Mouse (Mus musculus) left cerebral cortex, postnatal 10 days (tissue): ENCODE data around the gene Clvs2. TPM values are rescaled to one million over a fixed set of nuclear protein-coding genes. Genes with fewer than 3 reads are reported as not detected.
A peak's percentile ranks its signal among the peaks of the same experiment; 100 is the strongest.

Source experiments
- DNase-seq, 2 experiments: peaks; one replicate each; pipeline ENCODE4 v3.0.0; 2021 to 2022; ENCODE audit warnings: low spot score in 2 of 2, mixed read lengths in 1 of 2; ENCODE audit errors: extremely low spot score in 1 of 2
- intact Hi-C: fragments of 180-260 bp; cut with DNase I; formaldehyde crosslinking; loops from one replicate; pipeline ENCODE4 v1.15.1; 2025
- total RNA-seq, 2 experiments: library from RNA; stranded (reverse); gene quantifications; 2 replicates each; pipeline ENCODE4 v1.2.3; 2021

The Clvs2 gene
- total RNA-seq, result 10 to 100 TPM; 57.7 to 61.3 TPM

- intact Hi-C loops, result loop anchor here (5.0 to 10.0 kb wide), 2 partner anchors 80 to 82 kb away; no protein-coding TSS in a partner anchor
- peak; percentile 84 to 85 for DNase-seq
Measured at GRCm38 (mm10) chr10:33624131-33624879, at the start of gene Clvs2. Clvs2 (minus strand) TSS chr10:33624769.

GRCm38 (mm10) chr10:33653142-33653541 lies 28.6 kb upstream of the Clvs2 start:
- intact Hi-C loops, result no loop called here
- DNase-seq, result peak; percentile 83 to 85

- peak in 1 of 2 experiments; percentile 18 for DNase-seq
- intact Hi-C loops, result loop anchor here (5.0 to 10.0 kb wide), 2 partner anchors 81 kb away; no protein-coding TSS in a partner anchor
Measured at GRCm38 (mm10) chr10:33623577-33623991, 985 bp downstream of the Clvs2 start.

GRCm38 (mm10) chr10:33622700-33623099 lies 1.9 kb downstream of the Clvs2 start:
- peak in 1 of 2 experiments; percentile 16 for DNase-seq
- intact Hi-C loops, result loop anchor here (5.0 to 10.0 kb wide), 2 partner anchors 80 to 82 kb away; no protein-coding TSS in a partner anchor

DNA sequence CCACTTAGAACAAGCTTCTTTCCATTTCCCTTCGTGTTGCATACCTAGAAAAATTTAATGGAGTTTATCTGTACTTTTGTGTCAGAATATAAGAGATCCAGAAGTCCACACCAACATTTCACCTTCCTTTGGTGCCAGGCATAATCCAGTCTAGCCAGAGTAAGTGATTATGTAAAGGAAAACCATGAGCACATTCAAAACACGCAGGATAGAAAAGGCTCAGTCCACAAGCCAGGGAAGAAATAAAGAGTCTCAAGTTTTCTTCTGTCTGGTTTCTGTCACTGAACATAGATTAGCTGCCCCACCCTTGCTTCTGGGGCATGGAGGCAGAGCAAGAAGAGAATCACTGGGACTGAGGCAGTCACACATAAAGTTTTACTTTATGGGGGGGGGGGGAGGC lies 8.4 kb downstream of the Clvs2 start:
- intact Hi-C loops, result no loop called here

GRCm38 (mm10) chr10:33613197-33613596 lies 11.4 kb downstream of the Clvs2 start:
- intact Hi-C loops, result no loop called here

More for the DNA sequence above, 8.4 kb downstream of the Clvs2 start:
- DNase-seq, result no peak

DNA sequence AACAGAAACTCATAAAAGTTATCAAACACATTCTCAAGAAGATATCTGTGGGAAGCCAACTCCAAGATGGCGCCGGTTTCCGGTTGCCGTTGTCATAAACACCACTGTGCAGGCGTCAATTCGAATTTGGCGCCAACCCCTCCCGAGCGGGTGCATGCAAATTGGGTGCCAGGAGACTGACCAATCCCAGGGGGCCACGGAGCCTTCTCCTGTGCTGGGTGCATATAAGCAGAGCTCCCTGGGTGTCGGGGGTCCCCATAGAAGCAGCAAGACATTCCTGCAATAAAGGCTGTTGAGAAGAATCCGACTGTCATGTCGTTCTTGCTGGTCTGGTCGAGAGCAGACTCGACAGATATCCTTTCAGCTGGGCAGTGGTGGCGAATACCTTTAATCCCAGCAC lies 31.8 kb downstream of the Clvs2 start:
- intact Hi-C loops, result no loop called here
- DNase-seq, result peak in 1 of 2 experiments; percentile 22

More at GRCm38 (mm10) chr10:33613197-33613596, 11.4 kb downstream of the Clvs2 start:
- DNase-seq, result no peak

DNA sequence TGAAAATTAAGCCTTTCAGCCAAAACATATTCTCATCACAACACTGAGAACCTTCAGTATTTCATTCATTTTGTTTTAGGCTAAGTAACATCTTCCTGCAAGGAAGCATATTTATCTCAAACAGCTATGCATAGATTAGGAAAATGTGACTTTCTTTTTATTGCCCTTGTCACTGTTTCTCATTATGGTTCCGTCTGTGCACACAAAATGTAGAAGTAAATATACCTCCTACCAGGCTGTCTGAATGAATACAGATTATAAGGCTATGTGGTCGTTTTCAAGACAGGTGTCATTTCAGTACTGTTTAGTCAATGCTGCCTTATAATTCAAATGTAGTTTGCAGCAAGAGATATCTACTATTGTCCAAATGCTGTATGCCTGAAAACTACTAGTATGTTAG lies 35.8 kb downstream of the Clvs2 start:
- intact Hi-C loops, result no loop called here
- no peak for DNase-seq

DNA sequence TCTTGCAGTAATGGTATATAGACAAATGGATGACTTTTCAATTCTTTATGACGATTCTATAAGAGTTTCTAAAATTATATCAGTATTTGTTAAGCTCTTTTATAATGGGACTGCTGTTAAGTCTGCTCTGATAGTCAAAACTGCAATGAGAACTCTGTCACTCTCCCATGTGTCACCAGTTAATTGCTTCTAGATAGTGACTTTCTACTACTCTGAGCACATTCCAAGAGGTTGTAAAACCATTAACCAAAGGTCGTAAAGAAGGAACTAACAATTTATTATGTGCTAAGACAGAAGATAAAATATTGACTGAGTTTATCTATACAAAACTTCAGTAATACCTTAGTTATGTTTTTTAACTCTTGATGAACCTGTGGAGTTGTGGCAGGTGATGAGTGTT lies 37.5 kb downstream of the Clvs2 start:
- DNase-seq, result no peak
- intact Hi-C loops, result no loop called here

- DNase-seq, result no peak
- intact Hi-C loops, result no loop called here
Measured at GRCm38 (mm10) chr10:33558081-33558480, 66.5 kb downstream of the Clvs2 start.

- intact Hi-C loops, result loop anchor here (5.0 kb wide), 1 partner anchor 82 kb away; the partner anchor contains the start of gene Clvs2
- DNase-seq, result peak; percentile 42 to 76
Measured at GRCm38 (mm10) chr10:33540331-33540730, 84.2 kb downstream of the Clvs2 start.

Other genes starting within 250 kb of the Clvs2 start
- gene Sult3a2, start 161.9 kb upstream of the Clvs2 start, total RNA-seq, result 1 to 10 TPM in 1 of 2 experiments, not detected in 1; 1.1 TPM
- not detected for gene Sult3a1, start 233.0 kb upstream of the Clvs2 start, total RNA-seq